Mouse (Mus musculus) embryonic facial prominence, embryonic 15.5 days (tissue): Measurements from ENCODE around the gene Parp6. TPM values are rescaled to one million over a fixed set of nuclear protein-coding genes. Genes with fewer than 3 reads are reported as not detected.

Experiments
- ATAC-seq: fragments of 200-750 bp; cut with Nextera tagmentation; 2 replicates; pipeline ENCODE4 v1.8.0; 2017; ENCODE audit warnings: low read depth, moderate TSS enrichment; ENCODE audit not compliant: insufficient number of reproducible peaks, low FRiP score, low TSS enrichment
- H3K27ac ChIP-seq: fragments of 300-500 bp; sonication (generic); replicated peaks from 2 replicates; pipeline ENCODE4 v1.5.1; 2015; ENCODE audit warnings: mild to moderate bottlenecking, inconsistent platforms
- H3K27me3 ChIP-seq: fragments of 300-500 bp; sonication (generic); 2 replicates; pipeline ENCODE4 v1.6.1; 2015; ENCODE audit warnings: inconsistent platforms
- H3K36me3 ChIP-seq: fragments of 300-500 bp; sonication (generic); 2 replicates; pipeline ENCODE4 v1.6.1; 2015; ENCODE audit warnings: mild to moderate bottlenecking, inconsistent platforms
- H3K4me1 ChIP-seq: fragments of 300-500 bp; sonication (generic); 2 replicates; pipeline ENCODE4 v1.6.1; 2015; ENCODE audit warnings: inconsistent platforms
- H3K4me2 ChIP-seq: fragments of 300-500 bp; sonication (generic); replicated peaks from 2 replicates; pipeline ENCODE4 v1.6.1; 2015; ENCODE audit warnings: mild to moderate bottlenecking, inconsistent platforms
- H3K4me3 ChIP-seq: fragments of 300-500 bp; sonication (generic); replicated peaks from 2 replicates; pipeline ENCODE4 v1.5.1; 2015; ENCODE audit warnings: mild to moderate bottlenecking, inconsistent platforms
- H3K9ac ChIP-seq: fragments of 300-500 bp; sonication (generic); 2 replicates; pipeline ENCODE4 v1.6.1; 2015; ENCODE audit warnings: inconsistent platforms
- H3K9me3 ChIP-seq: fragments of 300-500 bp; sonication (generic); replicated peaks from 2 replicates; pipeline ENCODE4 v1.6.1; 2016; ENCODE audit warnings: inconsistent platforms
- WGBS: fragments of 180-500 bp; shearing (Covaris S2); methylation state at CpG from one replicate; pipeline ENCODE4 v1.1.7; 2015; 5-methylcytosine and 5-hydroxymethylcytosine counted together
- polyA plus RNA-seq: library from polyadenylated mRNA; unstranded; fragments of >200 nt; fragmentation: Nextera tagmentation; extraction: Ambion mirVana; gene quantifications from 2 replicates; pipeline ENCODE4 v1.2.1, GENCODE M21; 2015

The Parp6 gene
- polyA plus RNA-seq, 1 experiment from 2014 or later: 36.1 TPM

DNA sequence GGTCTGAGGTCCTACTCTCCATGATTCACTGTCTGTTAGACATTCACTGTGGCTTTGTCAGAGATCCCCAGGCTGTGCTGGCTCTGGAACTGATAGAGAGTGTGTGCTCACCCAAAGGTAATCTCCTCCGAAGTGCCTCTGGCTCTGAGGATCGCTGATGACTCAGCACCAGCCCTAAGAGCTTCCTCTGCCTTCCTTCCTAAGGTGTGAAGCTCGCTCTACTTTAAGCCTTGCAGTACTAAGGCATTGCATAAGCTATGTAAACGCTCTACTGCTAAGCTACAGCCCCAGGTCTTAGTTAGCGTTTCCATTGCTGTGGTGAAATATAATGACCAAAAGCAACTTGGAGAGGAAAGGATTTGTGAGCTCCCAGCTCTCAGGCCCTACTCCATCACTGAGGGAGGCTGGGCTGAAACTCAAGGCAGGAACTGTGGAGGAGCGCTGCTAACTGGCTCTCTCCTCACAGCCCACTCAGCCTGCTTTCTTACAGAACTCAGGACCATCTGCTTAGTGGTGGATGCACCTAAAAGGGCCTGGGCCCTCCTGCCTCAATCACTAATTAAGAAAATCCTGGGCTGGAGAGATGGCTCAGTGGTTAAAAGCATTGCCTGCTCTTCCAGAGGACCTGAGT, 70.4 kb downstream of the Parp6 start:
- Histone ChIP-seq H3K27me3 (no peaks in the 10 kb centered on the region), H3K9me3 (no peaks in the 10 kb centered on the region), H3K4me3 (no peak overlapping the region), H3K27ac (no peak overlapping the region), H3K4me1 (peaks cover 15% of the 10 kb centered on the region), H3K4me2 (no peak overlapping the region), H3K36me3 (no peaks in the 10 kb centered on the region), H3K9ac (no peak overlapping the region)
- WGBS: 39% methylated on average over 6 of the region's 6 CpGs
- no peak for ATAC-seq

DNA sequence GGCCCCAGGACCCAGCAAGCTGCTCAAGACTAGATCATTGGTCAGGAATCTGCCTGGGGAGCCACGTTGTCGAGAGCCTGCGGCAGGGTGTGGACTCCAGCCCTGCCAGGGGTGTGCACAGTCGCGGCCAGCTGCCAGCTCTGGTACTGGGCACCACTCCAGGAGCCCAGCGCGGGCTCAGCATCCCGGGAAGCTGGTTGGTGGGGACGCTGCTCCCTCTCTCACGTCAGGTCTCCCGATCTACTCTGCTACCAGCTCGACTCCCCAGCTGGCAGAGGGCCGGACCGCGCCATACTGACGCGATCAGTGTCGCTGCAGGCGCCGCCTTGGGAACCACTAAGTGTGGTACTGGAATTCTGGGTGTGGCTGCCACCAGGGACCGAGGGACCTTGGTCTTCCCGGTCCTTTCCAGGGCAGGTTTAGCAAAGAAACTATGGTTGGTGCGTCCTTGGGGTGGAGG, 74.6 kb downstream of the Parp6 start:
- Histone ChIP-seq H3K36me3 (no peaks in the 10 kb centered on the region), H3K4me1 (peaks cover 36% of the 10 kb centered on the region), H3K4me2 (peak overlapping the region; percentile 77), H3K9ac (no peak overlapping the region), H3K27ac (peak overlapping the region; percentile 90), H3K9me3 (no peaks in the 10 kb centered on the region), H3K4me3 (peak overlapping the region; percentile 37), H3K27me3 (no peaks in the 10 kb centered on the region)
- peak; percentile 87 for ATAC-seq
- WGBS: 4% methylated on average over 23 of the region's 23 CpGs

DNA sequence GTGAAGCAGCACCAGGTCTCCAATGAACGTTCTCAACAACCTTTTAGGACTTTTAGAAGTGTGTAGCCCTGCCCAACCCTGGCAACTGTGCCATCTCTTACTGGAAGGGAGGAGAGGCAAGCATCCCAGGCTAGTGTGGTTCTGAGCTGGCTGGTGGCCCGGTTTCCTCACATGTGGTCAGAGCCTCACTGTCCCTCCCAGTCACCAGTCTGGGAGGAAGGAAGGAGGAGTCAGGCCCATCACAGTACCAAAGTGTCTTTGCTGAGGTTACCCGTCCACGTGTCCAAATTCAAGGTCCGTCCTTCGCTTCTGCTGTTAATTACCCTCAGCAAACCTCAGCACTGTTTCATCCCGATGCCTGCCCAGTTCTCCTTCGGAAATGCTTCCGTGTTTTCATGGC, 75.1 kb downstream of the Parp6 start:
- Histone ChIP-seq H3K27ac (peak overlapping the region; percentile 90), H3K4me3 (peak overlapping the region; percentile 37), H3K36me3 (no peaks in the 10 kb centered on the region), H3K4me1 (peaks cover 36% of the 10 kb centered on the region), H3K9ac (no peak overlapping the region), H3K4me2 (peak overlapping the region; percentile 77), H3K9me3 (no peaks in the 10 kb centered on the region), H3K27me3 (no peaks in the 10 kb centered on the region)
- WGBS: 18% methylated on average over 9 of the region's 9 CpGs
- peak; percentile 67 for ATAC-seq

DNA sequence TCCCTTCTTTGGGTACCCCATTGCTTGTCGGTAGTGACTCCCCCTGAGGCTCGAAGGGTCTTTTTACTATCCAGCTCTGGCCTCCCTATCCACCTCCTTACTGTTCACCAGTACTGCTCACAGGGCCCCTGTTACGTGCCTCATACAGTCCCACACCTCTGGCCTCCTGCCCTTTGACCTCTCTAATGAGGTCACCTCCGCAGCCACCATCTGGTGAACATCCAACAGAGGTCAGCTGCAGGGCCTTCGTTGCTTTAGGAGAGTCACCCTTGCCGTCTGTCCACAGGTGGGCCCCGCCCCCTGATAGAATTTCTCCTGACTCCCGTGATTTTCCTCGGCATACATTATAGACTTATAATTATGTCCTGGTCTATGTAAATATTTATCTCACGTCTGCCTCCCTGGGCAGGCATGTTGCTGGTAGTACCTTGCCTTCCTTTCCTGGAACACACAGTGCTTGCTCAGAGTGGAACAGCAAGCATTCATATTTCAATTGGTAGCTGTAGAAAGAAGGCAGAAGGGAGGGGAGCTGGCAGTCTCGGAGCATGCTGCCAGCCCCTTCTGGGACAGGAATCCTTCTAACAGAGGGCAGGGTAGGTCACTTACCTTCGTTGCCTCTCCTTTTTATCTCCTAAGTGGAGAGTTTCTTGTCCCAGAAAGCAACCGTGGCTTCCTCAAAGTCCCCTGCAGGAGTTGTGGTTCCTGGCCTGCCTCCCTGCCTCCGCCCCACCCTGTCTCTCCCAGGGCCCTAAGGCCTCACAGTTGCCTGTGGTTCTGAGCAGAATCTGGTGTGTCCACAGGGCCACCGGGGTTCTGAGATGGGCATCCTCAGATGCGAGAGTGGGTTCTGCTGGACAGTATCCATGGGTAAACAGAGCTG, 77.7 kb downstream of the Parp6 start:
- Histone ChIP-seq H3K4me1 (peaks cover 33% of the 10 kb centered on the region), H3K27me3 (no peaks in the 10 kb centered on the region), H3K27ac (peak overlapping the region; percentile 65), H3K4me2 (no peak overlapping the region), H3K9me3 (no peaks in the 10 kb centered on the region), H3K4me3 (no peak overlapping the region), H3K9ac (no peak overlapping the region), H3K36me3 (no peaks in the 10 kb centered on the region)
- WGBS: 36% methylated on average over 16 of the region's 16 CpGs
- peak; percentile 30; the same call in 1 of the 2 replicates for ATAC-seq

DNA sequence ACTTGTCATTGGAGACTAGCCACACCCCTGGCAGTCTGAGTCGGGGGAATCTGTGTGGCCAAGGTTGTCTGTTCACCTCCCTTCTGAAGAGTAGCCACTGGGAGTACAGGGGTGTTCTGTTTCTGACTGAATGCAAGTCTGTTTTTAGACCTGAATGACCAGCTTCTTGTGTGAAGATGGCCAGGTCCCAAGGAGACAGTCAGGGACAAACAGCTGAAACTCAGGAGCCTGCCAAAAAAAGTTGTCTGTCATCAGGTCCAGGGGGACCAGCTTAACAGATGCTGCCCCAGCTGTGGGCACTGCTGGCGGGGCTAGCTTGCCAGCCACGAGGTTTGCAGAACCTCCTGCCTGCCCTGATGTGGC, 78.3 kb downstream of the Parp6 start:
- Histone ChIP-seq H3K4me3 (no peak overlapping the region), H3K36me3 (no peaks in the 10 kb centered on the region), H3K9ac (no peak overlapping the region), H3K27me3 (no peaks in the 10 kb centered on the region), H3K9me3 (no peaks in the 10 kb centered on the region), H3K27ac (peak overlapping the region; percentile 65), H3K4me1 (peaks cover 33% of the 10 kb centered on the region), H3K4me2 (no peak overlapping the region)
- peak; percentile 19; the same call in 1 of the 2 replicates for ATAC-seq
- 15% methylated on average over 3 of the region's 3 CpGs for WGBS

DNA sequence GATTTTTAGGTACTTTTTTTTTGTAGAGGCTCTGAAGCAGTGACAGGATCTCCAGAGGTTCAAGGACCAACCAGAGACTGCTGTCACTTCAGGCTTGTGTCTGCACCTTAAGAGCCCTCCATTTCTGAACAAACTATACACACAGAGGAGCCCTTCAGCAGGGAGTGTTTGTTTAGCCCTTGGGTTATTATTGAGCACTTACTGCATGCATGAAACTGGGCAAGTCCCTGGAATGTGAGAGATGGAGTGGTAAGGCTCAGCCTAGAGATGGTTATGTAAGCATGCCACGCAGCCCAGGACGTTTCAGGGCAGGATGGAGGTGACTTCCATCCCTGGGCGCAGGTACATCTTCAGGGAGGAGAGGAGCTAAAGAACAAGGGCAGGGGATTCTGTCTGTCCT, 79.3 kb downstream of the Parp6 start:
- no peaks in the 10 kb centered on the region for H3K9me3 ChIP-seq
- WGBS: 76% methylated on average over 3 of the region's 3 CpGs
- no peak overlapping the region for H3K27ac ChIP-seq
- no peak overlapping the region for H3K4me3 ChIP-seq
- peaks cover 35% of the 10 kb centered on the region for H3K4me1 ChIP-seq
- H3K9ac ChIP-seq: no peak overlapping the region
- no peak for ATAC-seq
- no peaks in the 10 kb centered on the region for H3K27me3 ChIP-seq
- no peaks in the 10 kb centered on the region for H3K36me3 ChIP-seq
- no peak overlapping the region for H3K4me2 ChIP-seq

Other genes with a start within 250 kb of the Parp6 start
- gene Arih1, start 130.7 kb upstream of the Parp6 start, polyA plus RNA-seq: 14.5 and 15.0 TPM in 2 replicates
- 91.5 and 92.2 TPM in 2 replicates for gene Hexa, start 77.7 kb upstream of the Parp6 start, polyA plus RNA-seq
- gene Tmem202, start 77.4 kb upstream of the Parp6 start, polyA plus RNA-seq: 0.30 TPM in 1 of 2 replicates, not detected in the other
- 0.48 and 0.62 TPM in 2 replicates for gene Celf6, start 39.4 kb upstream of the Parp6 start, polyA plus RNA-seq
- gene Pkm, start 39.1 kb downstream of the Parp6 start, polyA plus RNA-seq: 1,163 and 1,229 TPM in 2 replicates
- 6.6 and 7.6 TPM in 2 replicates for gene Gramd2, start 62.9 kb downstream of the Parp6 start, polyA plus RNA-seq
- 9.4 and 11.1 TPM in 2 replicates for gene Senp8, start 133.4 kb downstream of the Parp6 start, polyA plus RNA-seq
- gene Myo9a, start 133.6 kb downstream of the Parp6 start, polyA plus RNA-seq: 13.1 and 13.9 TPM in 2 replicates